Mouse (Mus musculus) cerebellum, postnatal 36 days (tissue): ENCODE results near the gene Alg5.

Experiments
- DNase-seq, 2 experiments: peaks; one replicate each; pipeline ENCODE4 v3.0.0; 2021 to 2022; ENCODE audit warnings: mixed read lengths in 2 of 2

Alg5 gene

DNA sequence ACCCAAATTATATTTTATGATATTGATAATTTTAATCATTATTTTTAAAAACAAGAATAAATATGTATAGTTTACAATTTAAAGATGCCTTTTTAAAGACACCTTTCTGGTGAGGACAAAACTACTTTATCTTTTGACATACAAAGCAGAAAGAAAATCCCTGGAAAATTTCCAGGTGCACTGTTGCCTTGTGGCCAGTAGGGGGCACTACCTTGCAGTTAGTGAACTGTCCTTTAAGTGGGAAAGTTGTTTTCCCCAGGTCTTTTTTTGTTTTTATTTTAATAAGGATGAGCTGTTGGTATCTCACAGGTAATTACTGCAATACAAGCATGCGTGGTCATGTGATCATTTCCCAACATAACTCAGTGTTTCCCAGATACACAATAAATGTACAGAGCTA is 60.5 kb downstream of the Alg5 start:
- no peak for DNase-seq

DNA sequence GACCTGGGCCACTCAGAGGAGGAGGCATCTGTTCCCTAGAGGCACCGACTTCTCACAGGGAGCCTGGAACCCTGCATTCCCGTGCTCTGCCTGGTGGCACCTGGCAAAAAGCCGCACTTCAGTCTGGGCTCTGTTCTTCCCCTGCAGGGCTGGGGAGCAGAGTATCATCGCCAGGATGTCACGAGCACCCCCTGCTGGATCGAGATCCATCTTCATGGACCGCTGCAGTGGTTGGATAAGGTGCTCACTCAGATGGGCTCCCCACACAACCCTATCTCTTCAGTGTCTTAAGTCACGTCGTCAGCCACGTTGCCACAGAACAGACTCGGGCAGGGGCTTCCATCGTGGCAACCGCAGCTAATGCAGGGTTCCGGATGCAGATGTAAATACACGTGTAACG is 61.9 kb downstream of the Alg5 start:
- peak; percentile 47 to 57 for DNase-seq
